Mouse (Mus musculus): ENCODE results near the gene Tox2.

Tox2 gene

DNA sequence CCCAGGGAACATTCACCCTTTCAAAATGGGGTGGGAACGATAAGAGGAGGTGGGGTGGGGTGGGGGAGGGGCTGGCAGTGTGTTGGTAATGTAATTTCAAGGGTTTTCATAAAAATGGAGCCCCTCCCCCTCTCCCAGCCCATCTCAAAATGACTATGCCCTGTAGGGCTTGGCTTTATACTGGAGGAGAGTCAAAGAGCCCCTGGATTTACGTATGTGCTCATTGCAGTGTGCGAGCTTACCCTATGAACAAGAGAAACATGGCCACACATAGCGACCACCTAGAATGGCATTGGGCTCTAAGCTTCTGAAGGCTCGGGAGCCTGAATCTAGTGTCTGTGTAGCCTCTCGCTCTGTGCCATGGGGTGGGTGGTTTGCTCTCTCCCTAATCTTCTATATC lies 51.3 kb downstream of the Tox2 start:
- DNase-seq (ENCODE audit: low spot score), result no peak

DNA sequence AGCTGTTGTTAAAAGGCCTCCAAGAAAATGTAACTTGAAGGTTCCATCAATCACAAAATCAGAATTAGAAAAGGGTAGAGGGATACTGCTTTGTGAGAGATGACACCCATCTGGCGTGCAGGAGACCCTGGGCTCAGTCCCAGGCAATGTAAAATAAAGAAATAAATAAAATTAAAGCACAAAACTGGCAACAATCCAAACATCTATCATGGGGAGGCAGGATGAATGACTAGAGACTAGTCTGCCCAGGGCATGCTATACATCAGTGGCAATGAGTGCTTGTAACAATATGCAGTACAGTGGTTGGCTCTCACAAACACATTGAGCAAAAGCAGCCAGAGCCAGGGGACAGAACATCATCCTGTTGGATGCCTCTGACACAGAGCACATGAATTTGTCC lies 53.8 kb downstream of the Tox2 start:
- DNase-seq (ENCODE audit: low spot score), result no peak

GRCm38 (mm10) chr2:163261362-163262054 lies 58.6 kb downstream of the Tox2 start:
- no peak for DNase-seq (ENCODE audit: low spot score)

DNA sequence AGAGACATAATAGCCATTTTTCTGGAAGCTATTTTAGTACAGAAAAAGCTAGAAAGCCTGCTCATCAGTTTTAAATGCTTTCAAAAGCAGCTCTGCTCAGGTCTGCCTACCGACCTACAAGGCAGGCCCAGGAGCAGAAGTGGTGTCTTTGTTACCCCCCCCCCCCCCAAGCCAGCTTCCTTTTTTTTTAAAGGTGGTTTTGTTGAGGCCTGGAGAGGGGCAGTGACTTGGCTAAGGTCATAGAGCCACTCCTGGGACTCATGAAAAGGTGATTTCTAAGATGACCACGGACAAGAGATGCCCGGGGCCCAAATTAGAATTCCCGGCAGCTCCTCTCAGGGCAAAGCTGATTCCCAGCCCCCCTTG lies 59.1 kb downstream of the Tox2 start:
- no peak for DNase-seq (ENCODE audit: low spot score)

DNA sequence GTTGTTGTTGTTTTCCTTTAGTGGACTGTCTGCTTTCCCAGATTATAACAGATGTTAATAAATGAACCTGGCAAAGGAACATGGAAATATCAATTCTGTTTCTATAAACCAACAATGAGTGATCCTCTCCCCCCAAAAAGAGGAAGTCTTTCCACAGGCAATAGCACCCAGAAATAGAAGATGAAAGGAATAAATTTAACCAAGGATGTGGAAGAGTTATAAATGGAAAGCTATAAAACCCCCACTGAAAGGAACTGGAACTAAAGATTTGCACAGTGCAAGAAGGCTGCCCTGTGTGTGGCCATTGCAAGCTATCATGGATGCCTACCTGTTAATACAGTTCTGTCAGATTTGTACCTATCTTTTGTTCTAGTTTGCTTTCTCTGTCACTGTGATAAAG lies 64.2 kb downstream of the Tox2 start:
- DNase-seq (ENCODE audit: low spot score), result no peak

- no peak for DNase-seq (ENCODE audit: low spot score)
Observed at GRCm38 (mm10) chr2:163271581-163272492, 68.9 kb downstream of the Tox2 start.

GRCm38 (mm10) chr2:163273815-163274214 lies 70.9 kb downstream of the Tox2 start:
- DNase-seq (ENCODE audit: low spot score), result no peak

DNA sequence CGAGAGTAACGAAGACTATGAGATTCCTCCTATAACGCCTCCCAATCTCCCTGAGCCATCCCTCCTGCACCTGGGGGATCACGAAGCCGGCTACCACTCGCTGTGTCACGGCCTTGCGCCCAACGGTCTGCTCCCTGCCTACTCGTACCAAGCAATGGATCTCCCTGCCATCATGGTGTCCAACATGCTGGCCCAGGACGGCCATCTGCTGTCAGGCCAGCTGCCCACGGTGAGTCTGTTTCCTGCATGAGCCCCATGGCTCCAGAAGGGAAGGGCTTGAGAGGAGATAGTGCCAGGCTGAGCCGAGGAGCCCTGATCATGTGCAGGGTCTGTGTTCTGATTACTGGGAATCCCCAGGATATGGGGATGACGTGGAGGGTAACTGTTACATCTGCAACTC lies 73.1 kb downstream of the Tox2 start:
- DNase-seq (ENCODE audit: low spot score), result no peak

DNA sequence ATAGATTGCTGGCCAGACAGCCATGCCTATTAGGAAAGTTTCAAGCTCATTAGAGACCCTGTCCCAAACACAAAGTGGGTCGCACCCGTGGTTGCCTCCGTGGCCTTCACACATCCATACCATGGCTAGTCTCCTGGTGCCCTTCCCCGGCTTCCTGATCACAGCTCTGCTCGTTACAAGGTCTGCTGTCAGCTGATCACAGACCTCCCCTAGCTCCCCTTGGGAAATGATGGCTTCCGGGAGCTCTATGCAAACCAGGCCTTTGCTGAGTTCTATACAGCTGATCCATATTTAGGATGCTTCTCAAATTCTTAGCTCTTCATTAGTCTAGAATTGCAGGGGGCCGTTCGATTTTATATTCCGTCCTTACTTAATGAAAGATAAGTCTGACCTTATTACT lies 75.1 kb downstream of the Tox2 start:
- DNase-seq (ENCODE audit: low spot score), result no peak

DNA sequence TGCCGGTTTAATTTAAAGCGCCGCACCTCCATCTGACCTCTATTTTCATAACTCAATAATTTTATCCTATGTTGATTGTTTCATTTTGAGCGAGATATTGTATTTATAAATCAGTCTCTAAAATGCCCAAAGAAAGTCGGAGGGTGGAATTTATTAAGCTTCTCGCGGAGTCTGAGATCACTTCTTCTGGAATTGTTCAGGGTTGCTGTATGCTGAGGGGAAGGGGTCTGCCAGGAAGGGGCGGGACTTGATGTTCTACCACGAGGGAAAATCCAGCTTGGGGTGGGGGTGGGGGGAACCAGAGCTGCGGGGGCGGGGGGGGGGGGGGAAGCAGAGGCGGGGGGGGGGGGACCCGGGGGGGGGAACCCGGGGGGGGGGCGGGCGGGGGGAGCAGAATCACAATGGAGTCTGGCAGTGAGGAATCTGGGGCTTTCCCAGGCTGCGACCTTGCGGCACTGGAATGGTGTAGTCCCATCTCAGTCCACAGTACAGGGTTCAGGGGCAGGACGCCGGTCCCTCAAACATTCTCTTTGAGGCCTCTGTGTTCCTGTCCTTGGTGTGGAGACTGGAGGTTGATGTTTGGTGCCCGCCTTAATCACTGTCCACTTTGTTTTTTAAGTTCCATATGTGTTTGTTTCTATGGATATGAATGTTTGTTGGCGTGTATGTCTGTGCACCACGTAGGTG lies 77.9 kb downstream of the Tox2 start:
- no peak for DNase-seq (ENCODE audit: low spot score)

DNA sequence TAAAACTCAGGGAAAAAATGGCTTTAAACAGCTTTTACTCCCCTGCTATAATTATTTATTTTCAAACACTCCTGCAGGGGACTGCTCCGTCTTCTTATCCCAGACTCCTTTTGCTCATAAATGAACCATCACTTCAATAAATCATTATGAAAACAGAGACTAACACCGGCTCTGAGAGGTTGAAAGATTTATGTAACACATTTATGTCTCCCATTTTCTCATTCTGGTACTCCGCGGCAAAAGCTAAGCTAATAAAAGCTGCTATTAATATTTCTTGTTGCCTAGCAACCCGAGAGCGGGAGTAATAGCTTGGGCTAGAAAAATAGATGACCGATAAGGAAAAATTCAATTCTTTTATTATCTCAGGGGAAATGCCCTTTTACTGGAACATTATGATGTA lies 81.9 kb downstream of the Tox2 start:
- no peak for DNase-seq (ENCODE audit: low spot score)

- no peak for DNase-seq (ENCODE audit: low spot score)
Observed at GRCm38 (mm10) chr2:163285335-163285734, 82.4 kb downstream of the Tox2 start.

- no peak for DNase-seq (ENCODE audit: low spot score)
Observed at GRCm38 (mm10) chr2:163285762-163286161, 82.8 kb downstream of the Tox2 start.

DNA sequence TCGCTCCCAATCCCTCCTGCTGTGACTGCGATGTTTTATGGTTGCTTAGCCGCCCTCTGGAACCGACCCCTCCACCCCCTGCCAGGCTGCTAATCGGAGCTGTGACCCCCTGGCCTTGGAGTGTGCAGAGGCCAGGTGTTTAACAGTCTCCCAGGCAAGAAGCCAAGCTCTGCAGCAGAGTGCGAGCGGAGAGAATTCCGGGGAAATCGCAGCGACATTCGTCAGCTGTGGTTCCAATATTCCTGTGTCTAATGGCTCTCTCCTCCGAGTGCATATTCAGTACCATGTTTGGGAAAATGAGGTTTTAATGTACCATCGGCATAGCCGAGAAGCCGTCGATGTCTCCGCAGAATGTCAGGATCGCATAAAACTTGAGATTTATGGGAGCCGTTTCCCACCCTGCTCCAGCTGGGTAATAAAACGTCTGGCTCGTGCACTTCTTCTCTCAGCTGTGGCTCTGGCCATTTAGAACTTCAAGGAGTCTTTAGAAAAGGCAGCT lies 86.0 kb downstream of the Tox2 start:
- DNase-seq (ENCODE audit: low spot score), result peak; percentile 25

- DNase-seq (ENCODE audit: low spot score), result no peak
Observed at GRCm38 (mm10) chr2:163296999-163297630, 94.2 kb downstream of the Tox2 start.

- no peak for DNase-seq (ENCODE audit: low spot score)
Observed at GRCm38 (mm10) chr2:163300069-163301060, 97.4 kb downstream of the Tox2 start.

GRCm38 (mm10) chr2:163301641-163302040 lies 98.7 kb downstream of the Tox2 start:
- DNase-seq (ENCODE audit: low spot score), result no peak

- no peak for DNase-seq (ENCODE audit: low spot score)
Observed at GRCm38 (mm10) chr2:163303037-163303436, 100.1 kb downstream of the Tox2 start.

DNA sequence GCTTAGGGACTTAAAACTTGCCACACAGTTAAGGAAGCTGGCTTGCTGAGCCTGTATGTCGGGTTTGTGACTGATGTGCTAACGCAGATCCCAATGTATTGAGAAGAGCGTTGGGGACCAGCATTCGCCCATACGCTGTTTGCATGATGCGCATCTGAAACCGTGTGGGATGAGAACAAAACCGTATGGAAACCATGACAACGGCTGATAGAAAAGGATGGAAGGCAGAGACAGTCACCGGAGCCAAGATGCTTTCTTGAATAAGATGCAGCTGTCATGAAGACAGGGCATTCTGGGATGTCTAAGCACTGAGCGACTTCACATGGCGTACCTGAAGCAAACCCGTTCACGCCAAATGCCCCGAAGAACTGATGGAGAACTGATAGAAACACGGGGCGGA lies 106.5 kb downstream of the Tox2 start:
- DNase-seq (ENCODE audit: low spot score), result no peak

GRCm38 (mm10) chr2:163310163-163310688 lies 107.3 kb downstream of the Tox2 start:
- no peak for DNase-seq (ENCODE audit: low spot score)

GRCm38 (mm10) chr2:163317281-163317680 lies 114.4 kb downstream of the Tox2 start:
- DNase-seq (ENCODE audit: low spot score), result no peak

Data from ovary, postnatal 36 days (tissue).